Comparison of ENCODE assay signal across 11 mouse cellular contexts in genomic region chr16:49887811-49888564, GRCm38 (mm10).
DNase-seq lines count a peak whose midpoint lies in the region; ATAC-seq and TF ChIP-seq lines count a peak whose summit lies in the region.
"Had no signal": no experiment of that assay in that cellular context is flagged by ENCODE, and none has a peak within 500 bp of the region (broad histone marks: within the 10 kb centered on the region; RNA-seq: fewer than 3 reads in every experiment).

No protein-coding gene starts in this region.

- WGBS in heart, embryonic 16.5 days = 24% methylated on average over 9 of the region's 9 CpGs
- WGBS in forebrain, embryonic 14.5 days = 83% methylated on average over 9 of the region's 9 CpGs

- peak; percentile 51 for DNase-seq in gastrocnemius, adult 2 months
- no peak for DNase-seq in gastrocnemius, postnatal 25 days
- DNase-seq in T-cell, adult 2 months (ENCODE audit: low spot score) = peak; percentile 57
- no peak for DNase-seq in forebrain, embryonic 14.5 days (ENCODE audit: low spot score)
- DNase-seq in ovary, postnatal 10 days (ENCODE audit: low spot score) = no peak
- DNase-seq in layer of hippocampus, adult 9-10 months (ENCODE audit: low spot score) = no peak

- peak overlapping the region; percentile 15; the same call in 1 of the 2 replicates for H3K4me3 ChIP-seq in gastrocnemius, adult 2 months
- no peak overlapping the region for H3K4me3 ChIP-seq in heart, embryonic 16.5 days (ENCODE audit: low read length)
- no peak overlapping the region for H3K4me3 ChIP-seq in forebrain, embryonic 14.5 days (ENCODE audit: low read depth, low read length)
- H3K4me3 ChIP-seq: liver, embryonic 15.5 days had no signal

- H3K9ac ChIP-seq in heart, embryonic 16.5 days (ENCODE audit: low read length) = no peak overlapping the region
- H3K9ac ChIP-seq in forebrain, embryonic 14.5 days (ENCODE audit: low read length) = no peak overlapping the region
- H3K9ac ChIP-seq: liver, embryonic 15.5 days had no signal

- no peaks in the 10 kb centered on the region for H3K27me3 ChIP-seq in heart, embryonic 16.5 days (ENCODE audit: control insufficient read depth, insufficient read depth, low read length)
- no peaks in the 10 kb centered on the region for H3K27me3 ChIP-seq in forebrain, embryonic 14.5 days (replicated peaks; ENCODE audit: control insufficient read depth, insufficient read depth, low read length)
- H3K27me3 ChIP-seq: CH12.LX; liver, embryonic 15.5 days had no signal

- peak; percentile 81 for ATAC-seq in heart, embryonic 16.5 days (replicated peaks; ENCODE audit: extremely low read depth, insufficient read depth, low FRiP score)
- ATAC-seq in megakaryocyte, adult 5-6 weeks (ENCODE audit: poor library complexity, severe bottlenecking) = peak; percentile 81
- ATAC-seq in forebrain, embryonic 14.5 days = no peak
- ATAC-seq: intestine, postnatal 0 days had no signal

- H3K4me2 ChIP-seq in heart, embryonic 16.5 days (ENCODE audit: low read depth, low read length) = no peak overlapping the region
- H3K4me2 ChIP-seq in forebrain, embryonic 14.5 days (ENCODE audit: low read length) = no peak overlapping the region
- H3K4me2 ChIP-seq: liver, embryonic 15.5 days had no signal

- TF ChIP-seq CTCF in gastrocnemius, adult 2 months (IDR thresholded peaks at IDR 0.05) = no peak

- H3K27ac ChIP-seq in gastrocnemius, adult 2 months = peak overlapping the region; percentile 38; the same call in 1 of the 2 replicates
- H3K27ac ChIP-seq in heart, embryonic 16.5 days (ENCODE audit: low read length) = peak overlapping the region; percentile 19; the same call in 1 of the 2 replicates
- no peak overlapping the region for H3K27ac ChIP-seq in forebrain, embryonic 14.5 days (ENCODE audit: low read depth, low read length)
- H3K27ac ChIP-seq: liver, embryonic 15.5 days had no signal

- H3K4me1 ChIP-seq in heart, embryonic 16.5 days (ENCODE audit: control insufficient read depth, insufficient read depth, low read length) = peaks cover 16% of the 10 kb centered on the region
- no peaks in the 10 kb centered on the region for H3K4me1 ChIP-seq in forebrain, embryonic 14.5 days (ENCODE audit: control insufficient read depth, insufficient read depth, low read length)

- intact Hi-C loops in gastrocnemius, adult 2 months (cut with DNase I) = no loop called here

- peaks cover 4% of the 10 kb centered on the region; the same call in 1 of the 2 replicates for H3K9me3 ChIP-seq in heart, embryonic 16.5 days (replicated peaks; ENCODE audit: control insufficient read depth, low read length)
- H3K9me3 ChIP-seq in forebrain, embryonic 14.5 days (replicated peaks; ENCODE audit: control insufficient read depth, low read length) = no peaks in the 10 kb centered on the region
- H3K9me3 ChIP-seq: liver, embryonic 15.5 days had no signal

- H3K36me3 ChIP-seq in heart, embryonic 16.5 days (ENCODE audit: control insufficient read depth, insufficient read depth) = peaks cover 13% of the 10 kb centered on the region
- H3K36me3 ChIP-seq in forebrain, embryonic 14.5 days (ENCODE audit: control insufficient read depth, insufficient read depth, low read length) = no peaks in the 10 kb centered on the region

Comparison
In these comparisons a context has a peak if more than half of its experiments do, and no peak if none do; other contexts are left out.
1. DNase-seq: peak in gastrocnemius, adult 2 months (single experiment) and T-cell, adult 2 months (single experiment); none in gastrocnemius, postnatal 25 days (single experiment), forebrain, embryonic 14.5 days (single experiment), ovary, postnatal 10 days (single experiment) and layer of hippocampus, adult 9-10 months (single experiment).